Mouse (Mus musculus) heart, embryonic 15.5 days (tissue): ENCODE measurements around the gene Brwd3. TPM values are rescaled to one million over a fixed set of nuclear protein-coding genes. Genes with fewer than 3 reads are reported as not detected.

Experiments
- ATAC-seq: fragments of 200-750 bp; cut with Nextera tagmentation; replicated peaks from 2 replicates; pipeline ENCODE4 v1.8.0; 2017; ENCODE audit warnings: low read depth, moderate TSS enrichment; ENCODE audit not compliant: insufficient number of reproducible peaks, insufficient read depth, low FRiP score
- H3K27ac ChIP-seq: fragments of 300-500 bp; sonication (generic); 2 replicates; pipeline ENCODE4 v1.5.1; 2015; ENCODE audit warnings: mild to moderate bottlenecking, inconsistent platforms
- H3K27me3 ChIP-seq: fragments of 300-500 bp; sonication (generic); 2 replicates; pipeline ENCODE4 v1.6.1; 2015; ENCODE audit warnings: inconsistent platforms
- H3K36me3 ChIP-seq: fragments of 300-500 bp; sonication (generic); 2 replicates; pipeline ENCODE4 v1.6.1; 2015; ENCODE audit warnings: mild to moderate bottlenecking, inconsistent platforms
- H3K4me1 ChIP-seq: fragments of 300-500 bp; sonication (generic); replicated peaks from 2 replicates; pipeline ENCODE4 v1.6.1; 2015; ENCODE audit warnings: inconsistent platforms
- H3K4me2 ChIP-seq: fragments of 300-500 bp; sonication (generic); 2 replicates; pipeline ENCODE4 v1.6.1; 2015; ENCODE audit warnings: inconsistent platforms, mild to moderate bottlenecking, moderate library complexity
- H3K4me3 ChIP-seq: fragments of 300-500 bp; sonication (generic); 2 replicates; pipeline ENCODE4 v1.5.1; 2015; ENCODE audit warnings: mild to moderate bottlenecking, inconsistent platforms
- H3K9ac ChIP-seq: fragments of 300-500 bp; sonication (generic); 2 replicates; pipeline ENCODE4 v1.6.1; 2015; ENCODE audit warnings: mild to moderate bottlenecking, inconsistent platforms
- H3K9me3 ChIP-seq: fragments of 300-500 bp; sonication (generic); replicated peaks from 2 replicates; pipeline ENCODE4 v1.6.1; 2016; ENCODE audit warnings: inconsistent platforms
- WGBS: fragments of 180-500 bp; shearing (Covaris S2); methylation state at CpG from one replicate; pipeline ENCODE4 v1.1.7; 2015; ENCODE audit warnings: mixed read lengths; 5-methylcytosine and 5-hydroxymethylcytosine counted together
- polyA plus RNA-seq: library from polyadenylated mRNA; unstranded; fragments of >200 nt; fragmentation: Nextera tagmentation; extraction: Ambion mirVana; gene quantifications from 2 replicates; pipeline ENCODE4 v1.2.1, GENCODE M21; 2015

Gene Brwd3
- polyA plus RNA-seq, 1 experiment from 2014 or later: 1.5 TPM

DNA sequence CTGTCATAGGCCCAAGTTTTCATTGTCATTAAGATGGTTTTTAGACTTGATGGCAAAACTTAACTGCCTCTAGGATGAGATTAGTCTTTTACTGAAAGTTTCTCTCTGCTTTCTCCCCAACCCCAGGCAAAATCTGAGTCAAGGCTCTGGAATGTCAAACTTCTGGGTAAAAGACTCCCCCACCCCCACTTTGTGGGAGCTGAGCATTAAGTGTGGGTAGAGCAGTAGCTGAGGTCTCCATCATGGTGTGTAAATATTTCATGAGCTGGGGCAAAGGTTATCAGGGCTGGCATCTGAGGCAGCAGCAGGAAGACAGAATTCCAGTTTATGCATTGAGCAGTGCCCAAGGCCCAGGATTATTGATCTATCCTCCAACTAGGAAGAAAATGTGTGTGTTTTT is 102.4 kb downstream of the Brwd3 start:
- Histone ChIP-seq H3K4me2 (no peak overlapping the region), H3K9ac (no peak overlapping the region), H3K27me3 (no peaks in the 10 kb centered on the region), H3K4me3 (no peak overlapping the region), H3K9me3 (no peaks in the 10 kb centered on the region), H3K36me3 (no peaks in the 10 kb centered on the region), H3K27ac (no peak overlapping the region), H3K4me1 (0 out of 2 replicates have a peak, but pooled peaks cover 2% of the 10 kb centered on the region)
- no peak for ATAC-seq

DNA sequence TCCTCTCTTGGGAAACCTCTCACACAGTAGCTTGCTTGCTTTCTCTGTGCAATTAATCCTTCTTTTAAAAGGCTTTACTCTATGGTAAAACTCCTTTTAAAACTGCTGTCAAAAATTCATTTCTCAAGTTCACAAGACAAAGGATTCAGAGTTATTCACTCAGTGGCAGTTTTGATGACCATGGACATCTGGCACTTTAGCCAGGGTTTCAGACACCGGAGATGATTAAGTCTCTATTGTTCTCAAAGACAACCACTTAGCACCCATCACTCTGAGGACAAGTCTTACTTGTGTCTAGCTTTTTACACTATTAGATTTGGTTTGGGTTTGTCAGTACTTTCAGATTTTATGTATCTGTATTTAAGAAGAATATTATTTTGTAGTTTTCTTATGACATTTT is 104.6 kb downstream of the Brwd3 start:
- Histone ChIP-seq H3K9ac (no peak overlapping the region), H3K27ac (no peak overlapping the region), H3K4me2 (no peak overlapping the region), H3K4me1 (0 out of 2 replicates have a peak, but pooled peaks cover 2% of the 10 kb centered on the region), H3K27me3 (no peaks in the 10 kb centered on the region), H3K9me3 (no peaks in the 10 kb centered on the region), H3K4me3 (no peak overlapping the region), H3K36me3 (no peaks in the 10 kb centered on the region)
- no peak for ATAC-seq
- WGBS: 32% methylated on average over 1 of the region's 1 CpGs

DNA sequence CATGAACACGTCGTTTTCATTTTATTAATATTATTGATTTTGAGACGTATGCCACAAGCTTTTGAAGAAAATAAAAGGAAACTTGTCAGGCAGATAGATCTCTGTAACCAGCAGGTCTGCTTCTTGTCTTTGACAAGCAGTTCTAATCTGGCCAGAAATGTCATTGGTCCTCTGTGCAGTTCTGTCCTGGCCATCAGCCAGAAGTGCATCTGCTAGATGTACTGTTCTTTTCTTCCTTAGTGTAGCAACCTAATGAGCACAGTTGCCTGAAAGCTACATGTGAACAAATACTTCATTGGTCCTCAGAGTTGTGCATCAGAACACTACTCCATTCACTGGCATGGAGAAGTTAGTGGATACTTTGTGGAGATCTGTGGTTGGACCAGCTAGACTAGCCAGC is 105.1 kb downstream of the Brwd3 start:
- 0 out of 2 replicates have a peak, but pooled peaks cover 2% of the 10 kb centered on the region for H3K4me1 ChIP-seq
- H3K9ac ChIP-seq: no peak overlapping the region
- no peak overlapping the region for H3K4me3 ChIP-seq
- no peak overlapping the region for H3K4me2 ChIP-seq
- no peak for ATAC-seq
- H3K27ac ChIP-seq: no peak overlapping the region
- 48% methylated on average over 3 of the region's 3 CpGs for WGBS
- H3K36me3 ChIP-seq: no peaks in the 10 kb centered on the region
- H3K9me3 ChIP-seq: no peaks in the 10 kb centered on the region
- no peaks in the 10 kb centered on the region for H3K27me3 ChIP-seq

DNA sequence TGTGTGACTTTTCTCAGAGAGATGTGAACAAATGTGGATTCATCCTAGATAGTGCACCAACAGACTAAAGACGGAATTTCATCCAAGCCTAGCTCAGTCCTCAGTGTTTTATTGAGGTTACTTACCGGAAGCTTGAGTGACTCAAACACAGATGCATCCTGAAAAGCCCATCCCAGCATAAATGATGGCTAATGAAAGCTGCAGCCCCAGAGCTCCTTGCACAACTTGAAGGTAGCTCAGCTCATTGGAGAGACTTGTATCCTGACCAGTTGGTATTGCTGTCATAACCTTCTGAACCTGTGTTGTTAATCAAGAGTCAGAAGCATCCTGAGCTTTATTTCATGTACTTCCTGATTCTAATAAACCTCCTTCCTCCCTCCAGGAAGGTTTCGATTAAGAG is 105.8 kb downstream of the Brwd3 start:
- Histone ChIP-seq H3K4me1 (0 out of 2 replicates have a peak, but pooled peaks cover 2% of the 10 kb centered on the region), H3K9me3 (no peaks in the 10 kb centered on the region), H3K27ac (no peak overlapping the region), H3K36me3 (no peaks in the 10 kb centered on the region), H3K9ac (no peak overlapping the region), H3K4me3 (no peak overlapping the region), H3K4me2 (no peak overlapping the region), H3K27me3 (no peaks in the 10 kb centered on the region)
- no peak for ATAC-seq
- WGBS: 65% methylated on average over 3 of the region's 3 CpGs

DNA sequence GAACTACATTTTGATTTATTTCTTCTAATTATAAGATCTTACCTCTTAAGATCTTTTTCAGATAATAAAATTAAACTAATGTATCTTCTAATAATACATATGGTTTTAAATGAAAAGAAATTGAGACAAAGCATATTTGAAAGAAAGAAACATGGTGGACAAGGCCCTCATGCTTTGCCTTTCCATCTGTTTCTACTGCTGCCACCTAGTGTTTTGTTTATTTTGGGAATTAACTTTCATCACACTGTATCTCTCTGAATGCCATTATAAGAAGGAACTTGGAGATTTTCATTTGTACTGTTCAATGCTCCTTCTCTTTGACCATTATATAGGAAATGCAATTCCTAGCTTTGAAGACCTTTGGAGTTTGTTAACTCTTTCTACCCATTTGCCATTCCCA is 109.9 kb downstream of the Brwd3 start:
- no peak overlapping the region for H3K4me2 ChIP-seq

DNA sequence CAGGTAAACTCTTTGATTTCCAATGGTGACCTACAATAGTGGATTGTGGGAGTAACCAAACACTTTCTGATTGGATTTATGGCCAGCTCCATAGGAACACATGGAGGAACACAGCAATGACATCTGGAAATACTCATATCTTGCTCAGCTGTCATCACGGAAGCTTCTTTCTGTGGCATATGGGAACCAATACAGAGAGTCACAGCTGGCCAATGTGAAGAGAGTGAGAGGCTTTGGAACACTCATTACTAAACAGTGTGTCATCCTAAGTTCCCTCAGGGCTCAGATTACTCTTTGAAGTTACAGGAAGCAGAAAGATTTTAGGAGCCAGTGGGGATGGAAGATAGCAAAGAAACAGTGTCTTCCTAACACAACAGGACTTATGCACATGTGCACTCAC is 111.7 kb downstream of the Brwd3 start:
- no peak for ATAC-seq
- H3K27ac ChIP-seq: no peak overlapping the region
- WGBS: 75% methylated on average over 1 of the region's 1 CpGs
- no peak overlapping the region for H3K4me2 ChIP-seq
- no peaks in the 10 kb centered on the region for H3K27me3 ChIP-seq
- H3K9me3 ChIP-seq: no peaks in the 10 kb centered on the region
- no peaks in the 10 kb centered on the region for H3K4me1 ChIP-seq
- no peaks in the 10 kb centered on the region for H3K36me3 ChIP-seq
- H3K4me3 ChIP-seq: no peak overlapping the region
- no peak overlapping the region for H3K9ac ChIP-seq

More for the DNA sequence above, 109.9 kb downstream of the Brwd3 start:
- Histone ChIP-seq H3K27ac (no peak overlapping the region), H3K4me1 (0 out of 2 replicates have a peak, but pooled peaks cover 2% of the 10 kb centered on the region), H3K4me3 (no peak overlapping the region), H3K27me3 (no peaks in the 10 kb centered on the region), H3K36me3 (no peaks in the 10 kb centered on the region), H3K9ac (no peak overlapping the region), H3K9me3 (no peaks in the 10 kb centered on the region)
- no peak for ATAC-seq

DNA sequence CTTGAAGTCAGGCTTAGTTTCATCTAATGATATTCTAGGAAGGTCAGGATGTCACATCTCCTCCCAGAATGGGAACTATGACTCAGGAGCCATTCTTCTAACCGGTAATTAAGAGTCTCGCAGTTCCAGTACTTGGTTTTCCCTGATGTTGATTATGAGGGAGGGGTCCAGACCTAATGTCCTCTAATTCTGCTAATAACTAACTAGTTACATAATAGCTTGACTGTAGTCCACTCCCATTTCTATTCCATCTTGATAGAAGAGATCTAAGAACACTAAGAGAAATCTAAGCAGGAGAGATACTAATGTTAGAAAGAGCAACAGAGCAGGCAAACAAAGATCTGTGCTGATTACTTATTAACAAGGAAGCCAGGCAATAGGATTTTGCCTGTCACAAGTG is 129.9 kb downstream of the Brwd3 start:
- Histone ChIP-seq H3K4me1 (no peaks in the 10 kb centered on the region), H3K9ac (no peak overlapping the region), H3K4me3 (no peak overlapping the region), H3K27me3 (no peaks in the 10 kb centered on the region), H3K9me3 (no peaks in the 10 kb centered on the region), H3K27ac (no peak overlapping the region), H3K36me3 (no peaks in the 10 kb centered on the region), H3K4me2 (no peak overlapping the region)
- 72% methylated on average over 2 of the region's 2 CpGs for WGBS
- ATAC-seq: no peak

Other genes with a start within 250 kb of the Brwd3 start
- gene Gm379, start 169.5 kb downstream of the Brwd3 start, polyA plus RNA-seq: not detected in 2 replicates
- 17.5 and 20.8 TPM in 2 replicates for gene Hmgn5, start 179.0 kb upstream of the Brwd3 start, polyA plus RNA-seq